Mouse (Mus musculus): Measurements from ENCODE around the gene Tmcc1.

- TF ChIP-seq CTCF (IDR thresholded peaks at IDR 0.05; ENCODE audit: insufficient read depth, low read depth, low read length) (no peak), POLR2A (IDR thresholded peaks at IDR 0.05; ENCODE audit: insufficient read depth, low read depth, low read length) (no peak)
Measured at GRCm38 (mm10) chr6:116000851-116001250, 192.4 kb downstream of the Tmcc1 start.
